Mouse (Mus musculus) forebrain, embryonic 15.5 days (tissue): Measurements from ENCODE around the gene Sez6l. TPM values are rescaled to one million over a fixed set of nuclear protein-coding genes. Genes with fewer than 3 reads are reported as not detected.
A peak's percentile ranks its signal among the peaks of the same experiment; 100 is the strongest.
"Not testable (repeated sequence)": the region's sequence is repeated elsewhere in the genome, so short reads cannot be mapped to it uniquely, and the experiment has no call there.

Experiments used
- ATAC-seq: fragments of 200-750 bp; cut with Nextera tagmentation; replicated peaks from 2 replicates; pipeline ENCODE4 v1.8.0; 2017; ENCODE audit warnings: mild to moderate bottlenecking, moderate TSS enrichment, moderate library complexity
- H3K27ac ChIP-seq: fragments of 300-500 bp; sonication (generic); replicated peaks from 2 replicates; pipeline ENCODE4 v1.5.1; 2015; ENCODE audit warnings: mild to moderate bottlenecking, inconsistent platforms
- H3K27me3 ChIP-seq: fragments of 300-500 bp; sonication (generic); 2 replicates; pipeline ENCODE4 v1.6.1; 2015; ENCODE audit warnings: inconsistent platforms
- H3K36me3 ChIP-seq: fragments of 300-500 bp; sonication (generic); 2 replicates; pipeline ENCODE4 v1.6.1; 2015; ENCODE audit warnings: mild to moderate bottlenecking, inconsistent platforms
- H3K4me1 ChIP-seq: fragments of 300-500 bp; sonication (generic); 2 replicates; pipeline ENCODE4 v1.6.1; 2015; ENCODE audit warnings: inconsistent platforms
- H3K4me2 ChIP-seq: fragments of 300-500 bp; sonication (generic); replicated peaks from 2 replicates; pipeline ENCODE4 v1.6.1; 2015; ENCODE audit warnings: mild to moderate bottlenecking, inconsistent platforms
- H3K4me3 ChIP-seq: fragments of 300-500 bp; sonication (generic); 2 replicates; pipeline ENCODE4 v1.5.1; 2015; ENCODE audit warnings: mild to moderate bottlenecking, inconsistent platforms
- H3K9ac ChIP-seq: fragments of 300-500 bp; sonication (generic); replicated peaks from 2 replicates; pipeline ENCODE4 v1.6.1; 2015; ENCODE audit warnings: mild to moderate bottlenecking, inconsistent platforms
- H3K9me3 ChIP-seq: fragments of 300-500 bp; sonication (generic); 2 replicates; pipeline ENCODE4 v1.6.1; 2016; ENCODE audit warnings: inconsistent platforms
- WGBS: fragments of 180-500 bp; shearing (Covaris S2); methylation state at CpG from one replicate; pipeline ENCODE4 v1.1.7; 2015; ENCODE audit warnings: mixed read lengths; 5-methylcytosine and 5-hydroxymethylcytosine counted together
- polyA plus RNA-seq: library from polyadenylated mRNA; unstranded; fragments of >200 nt; fragmentation: Nextera tagmentation; extraction: Ambion mirVana; gene quantifications from 2 replicates; pipeline ENCODE4 v1.2.1, GENCODE M21; 2015

Gene Sez6l
- polyA plus RNA-seq, 1 experiment from 2014 or later = 33.3 TPM

DNA sequence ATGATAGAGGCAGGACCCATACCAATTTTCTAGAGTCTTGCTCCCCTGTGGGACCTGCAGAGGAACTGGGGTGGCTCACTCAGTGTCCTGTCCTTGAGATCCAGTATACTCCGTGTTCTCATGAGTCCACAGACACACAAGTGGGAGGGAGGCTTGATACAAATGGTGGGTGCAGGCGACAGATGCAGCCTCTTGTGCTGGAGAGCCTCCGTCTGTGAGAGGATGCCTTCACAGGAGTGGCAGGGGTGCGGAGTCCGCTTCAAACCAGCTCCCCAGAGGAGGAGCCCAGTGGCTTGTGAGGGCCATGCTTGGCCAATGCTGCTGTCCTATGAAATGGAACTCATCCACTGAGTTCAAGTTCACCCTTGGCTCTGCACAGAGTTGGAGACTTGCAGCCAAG, 145.0 kb downstream of the Sez6l start:
- Histone ChIP-seq H3K9me3 (no peaks in the 10 kb centered on the region), H3K27ac (no peak overlapping the region), H3K9ac (no peak overlapping the region; the same call in 1 of the 2 replicates), H3K4me3 (no peak overlapping the region), H3K4me2 (no peak overlapping the region), H3K4me1 (peaks cover 13% of the 10 kb centered on the region), H3K27me3 (peaks cover 8% of the 10 kb centered on the region), H3K36me3 (0 out of 2 replicates have a peak, but pooled peaks cover 5% of the 10 kb centered on the region)
- ATAC-seq = no peak
- 64% methylated on average over 5 of the region's 5 CpGs for WGBS

DNA sequence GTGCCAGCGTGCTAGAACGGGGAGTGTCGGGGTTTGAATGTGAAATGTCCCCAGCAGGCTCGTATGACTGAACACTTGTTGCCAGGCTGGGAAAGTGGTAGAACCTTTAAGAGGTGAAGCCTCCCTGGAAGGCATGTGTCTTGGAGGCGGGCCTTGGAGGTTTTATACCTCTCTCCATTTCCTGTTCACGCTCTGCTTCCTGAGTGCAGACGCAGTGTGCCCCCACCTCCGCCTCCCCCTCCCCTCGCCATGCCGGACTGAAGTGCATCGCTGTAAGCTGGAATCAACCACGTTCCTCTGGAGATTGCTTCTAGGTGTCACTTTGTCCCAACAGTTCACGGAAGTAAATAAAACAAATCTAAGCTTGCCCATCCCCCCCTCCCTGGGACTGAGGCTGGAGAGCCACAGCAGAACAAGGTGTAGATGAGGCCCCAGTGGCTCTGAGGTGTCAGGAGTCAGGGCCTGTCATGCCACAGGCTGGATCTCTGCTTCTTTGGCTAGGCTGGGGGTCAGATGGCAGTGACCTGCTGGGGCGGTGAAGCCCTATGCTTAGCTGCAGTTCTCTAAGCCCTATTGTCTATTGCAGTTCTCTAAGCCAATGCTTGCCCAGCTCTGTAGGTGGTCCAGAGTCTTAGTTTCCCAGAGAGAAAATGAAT, 145.7 kb downstream of the Sez6l start:
- Histone ChIP-seq H3K36me3 (0 out of 2 replicates have a peak, but pooled peaks cover 5% of the 10 kb centered on the region), H3K4me2 (no peak overlapping the region), H3K9ac (no peak overlapping the region), H3K9me3 (no peaks in the 10 kb centered on the region), H3K27ac (no peak overlapping the region), H3K4me3 (no peak overlapping the region), H3K4me1 (peaks cover 13% of the 10 kb centered on the region), H3K27me3 (peaks cover 8% of the 10 kb centered on the region)
- WGBS = 24% methylated on average over 14 of the region's 14 CpGs
- no peak for ATAC-seq

DNA sequence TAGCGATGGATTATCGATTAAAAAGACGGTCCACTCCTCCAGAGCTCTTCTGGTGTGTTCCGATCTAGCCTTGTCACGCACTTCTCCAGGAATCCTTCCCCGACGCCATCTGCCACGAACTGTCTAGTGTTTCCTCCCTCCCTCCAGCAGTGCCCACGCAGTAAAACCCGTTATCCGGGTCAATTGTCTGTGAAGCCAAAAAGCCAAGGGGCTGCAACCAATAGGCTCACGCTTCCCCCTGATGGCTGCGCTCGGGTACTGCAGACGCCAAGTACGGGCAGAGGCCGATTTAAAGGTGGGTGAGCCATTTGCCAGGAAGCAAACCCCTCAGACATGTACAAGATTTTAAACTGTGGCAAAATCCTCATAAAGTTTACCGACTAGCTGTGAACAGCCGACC, 148.0 kb downstream of the Sez6l start:
- H3K4me3 ChIP-seq = 0 out of 2 replicates have a peak overlapping the region, but pooled peaks have one; percentile 2
- peaks cover 8% of the 10 kb centered on the region for H3K27me3 ChIP-seq
- ATAC-seq = peak; percentile 30; the same call in 1 of the 2 replicates
- H3K4me1 ChIP-seq = peaks cover 13% of the 10 kb centered on the region
- H3K9me3 ChIP-seq = no peaks in the 10 kb centered on the region
- H3K4me2 ChIP-seq = peak overlapping the region; percentile 26
- no peak overlapping the region for H3K27ac ChIP-seq
- WGBS = 13% methylated on average over 19 of the region's 19 CpGs
- H3K36me3 ChIP-seq = no peaks in the 10 kb centered on the region
- no peak overlapping the region for H3K9ac ChIP-seq

DNA sequence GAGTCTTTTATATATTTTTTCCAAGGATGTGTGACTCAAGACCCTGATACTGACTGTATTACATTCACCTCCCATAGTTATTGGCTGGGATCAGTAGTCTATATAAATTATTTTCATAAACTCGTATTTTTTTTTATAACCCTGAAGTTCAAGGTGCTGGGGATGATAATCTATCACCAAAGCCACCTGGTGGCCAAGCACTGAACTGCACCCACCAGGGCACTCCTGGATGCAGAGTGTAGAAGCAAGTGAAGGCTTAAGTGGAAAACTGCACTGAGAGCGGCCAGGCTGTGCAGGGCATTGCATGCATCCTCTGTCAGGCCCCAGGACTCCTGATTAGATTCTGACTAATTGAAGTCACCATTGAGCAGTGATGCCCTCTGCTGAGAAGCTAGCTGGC, 149.7 kb downstream of the Sez6l start:
- no peak overlapping the region for H3K4me2 ChIP-seq
- peaks cover 9% of the 10 kb centered on the region for H3K4me1 ChIP-seq
- H3K27me3 ChIP-seq = peaks cover 8% of the 10 kb centered on the region
- H3K4me3 ChIP-seq = no peak overlapping the region
- 32% methylated on average over 2 of the region's 2 CpGs for WGBS
- 0 out of 2 replicates have a peak, but pooled peaks have one; percentile 15 for ATAC-seq
- 0 out of 2 replicates have a peak, but pooled peaks cover 2% of the 10 kb centered on the region for H3K36me3 ChIP-seq
- H3K9ac ChIP-seq = no peak overlapping the region
- H3K9me3 ChIP-seq = no peaks in the 10 kb centered on the region
- no peak overlapping the region for H3K27ac ChIP-seq

DNA sequence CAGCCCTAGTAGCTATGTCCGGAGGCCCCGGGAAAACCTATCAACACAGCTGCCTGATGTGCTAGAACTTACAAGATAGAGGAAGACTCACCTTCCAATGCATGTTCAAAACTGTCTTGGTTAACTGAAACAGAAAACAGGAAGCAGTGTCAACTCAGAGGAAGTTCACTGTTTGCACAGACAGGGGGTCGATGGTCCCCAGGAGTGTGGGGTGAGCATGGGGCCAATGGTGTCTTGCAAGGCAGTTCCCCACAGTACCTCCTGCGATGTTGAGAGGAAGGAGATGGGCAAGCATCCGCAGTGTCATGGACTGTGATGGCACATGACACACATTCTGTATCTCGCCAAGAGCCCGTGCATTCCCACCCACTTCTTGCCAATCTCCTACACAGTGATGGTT, 150.3 kb downstream of the Sez6l start:
- Histone ChIP-seq H3K9ac (no peak overlapping the region), H3K27ac (no peak overlapping the region), H3K4me1 (peaks cover 9% of the 10 kb centered on the region), H3K4me2 (no peak overlapping the region), H3K9me3 (no peaks in the 10 kb centered on the region), H3K36me3 (peaks cover 5% of the 10 kb centered on the region; the same call in 1 of the 2 replicates), H3K4me3 (no peak overlapping the region), H3K27me3 (peaks cover 3% of the 10 kb centered on the region; the same call in 1 of the 2 replicates)
- WGBS = 91% methylated on average over 7 of the region's 7 CpGs
- no peak for ATAC-seq

DNA sequence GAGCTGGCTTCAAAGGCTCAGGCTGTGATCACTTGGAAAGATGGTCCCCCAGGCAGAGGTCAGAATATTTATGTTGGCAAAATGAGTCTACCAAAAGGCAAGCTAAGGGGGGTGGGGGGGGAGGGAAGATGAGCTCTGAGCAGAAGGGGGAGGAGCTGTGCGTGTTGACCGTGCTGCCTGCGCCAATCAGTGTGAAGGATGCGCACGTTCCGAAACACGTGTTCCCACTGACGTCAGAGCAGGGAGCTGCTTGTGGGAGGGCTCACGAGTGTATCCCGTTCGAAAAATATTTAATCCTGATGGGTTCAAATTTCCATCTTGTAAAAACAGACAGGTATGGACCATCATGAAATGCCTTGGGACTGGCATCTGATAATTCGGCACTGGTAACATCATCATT, 157.4 kb downstream of the Sez6l start:
- H3K27me3 ChIP-seq = no peaks in the 10 kb centered on the region
- H3K4me2 ChIP-seq = peak overlapping the region; percentile 3; the same call in 1 of the 2 replicates
- no peak for ATAC-seq
- no peak overlapping the region for H3K4me3 ChIP-seq
- peaks cover 16% of the 10 kb centered on the region; the same call in 1 of the 2 replicates for H3K36me3 ChIP-seq
- 27% methylated on average over 12 of the region's 12 CpGs for WGBS
- no peaks in the 10 kb centered on the region; the same call in 1 of the 2 replicates for H3K4me1 ChIP-seq
- no peak overlapping the region for H3K9ac ChIP-seq
- no peak overlapping the region for H3K27ac ChIP-seq
- H3K9me3 ChIP-seq = no peaks in the 10 kb centered on the region

DNA sequence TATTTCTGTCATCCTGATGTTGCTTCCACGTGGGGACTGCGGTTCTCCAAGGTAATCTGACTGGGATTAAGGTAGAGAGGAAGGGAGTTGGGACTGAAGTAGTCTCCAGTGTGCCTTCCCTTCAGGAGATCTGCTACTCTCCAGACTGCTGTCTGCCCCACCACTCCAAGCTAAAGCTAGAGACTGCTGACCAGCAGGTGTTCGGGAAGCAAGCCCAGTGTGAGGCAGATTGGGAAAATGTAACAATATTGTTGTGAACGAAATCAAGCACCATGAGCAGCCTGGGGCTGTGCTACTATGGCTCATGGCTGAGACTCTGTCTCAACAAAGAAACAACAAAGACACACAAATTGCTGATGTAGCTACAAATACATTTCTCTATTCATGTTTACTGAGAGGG, 159.0 kb downstream of the Sez6l start:
- no peaks in the 10 kb centered on the region for H3K9me3 ChIP-seq
- no peak overlapping the region for H3K4me3 ChIP-seq
- H3K36me3 ChIP-seq = peaks cover 14% of the 10 kb centered on the region; the same call in 1 of the 2 replicates
- no peak overlapping the region for H3K9ac ChIP-seq
- H3K27ac ChIP-seq = no peak overlapping the region
- ATAC-seq = no peak
- no peak overlapping the region for H3K4me2 ChIP-seq
- WGBS = 64% methylated on average over 4 of the region's 4 CpGs
- H3K4me1 ChIP-seq = no peaks in the 10 kb centered on the region; the same call in 1 of the 2 replicates
- no peaks in the 10 kb centered on the region for H3K27me3 ChIP-seq

DNA sequence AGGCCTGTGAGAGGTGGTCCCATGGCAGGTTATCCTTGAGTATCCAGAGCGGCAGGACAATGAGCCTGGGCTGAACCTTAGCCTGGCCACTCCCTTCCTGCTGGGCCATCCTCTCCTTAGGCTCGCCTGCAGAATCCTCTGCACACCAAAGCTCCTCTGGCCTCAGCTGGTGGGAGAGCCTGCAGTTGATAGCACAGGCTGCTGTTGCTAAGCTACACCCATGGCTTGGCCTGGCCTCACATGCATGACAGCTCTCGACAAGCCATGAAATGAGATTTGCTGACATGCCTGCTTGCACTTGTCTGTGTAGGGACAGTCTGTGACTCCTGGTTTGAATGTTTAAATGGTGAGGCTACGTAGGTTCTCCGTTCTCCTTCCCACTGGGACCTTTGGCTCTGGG, 160.3 kb downstream of the Sez6l start:
- H3K4me3 ChIP-seq = no peak overlapping the region
- ATAC-seq = no peak

DNA sequence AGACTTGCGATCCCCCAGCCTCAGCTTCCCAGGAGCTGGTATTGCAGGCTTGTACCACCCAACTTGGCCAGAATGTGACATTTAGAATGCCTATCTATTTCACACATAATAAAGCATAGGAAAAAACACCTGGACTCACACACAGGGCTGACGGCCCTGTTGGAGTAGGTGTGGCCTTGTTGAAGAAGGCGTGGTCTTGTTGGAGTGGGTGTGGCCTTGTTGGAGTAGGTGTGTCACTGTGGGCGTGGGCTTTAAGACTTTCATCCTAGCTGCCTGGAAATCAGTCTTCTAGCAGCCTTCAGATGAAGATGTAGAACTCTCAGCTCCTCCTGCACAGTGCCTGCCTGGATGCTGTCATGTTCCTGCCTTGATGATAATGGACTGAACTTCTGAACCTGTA, 164.2 kb downstream of the Sez6l start:
- not testable (repeated sequence) for ATAC-seq, H3K9me3 ChIP-seq, H3K9ac ChIP-seq, H3K27ac ChIP-seq, H3K27me3 ChIP-seq, H3K4me2 ChIP-seq, H3K36me3 ChIP-seq, H3K4me3 ChIP-seq
- peaks cover 29% of the 10 kb centered on the region for H3K4me1 ChIP-seq
- 80% methylated on average over 4 of the region's 4 CpGs for WGBS

More for the DNA sequence above, 160.3 kb downstream of the Sez6l start:
- H3K9me3 ChIP-seq = no peaks in the 10 kb centered on the region
- H3K9ac ChIP-seq = no peak overlapping the region
- H3K27ac ChIP-seq = no peak overlapping the region
- peaks cover 11% of the 10 kb centered on the region; the same call in 1 of the 2 replicates for H3K36me3 ChIP-seq
- no peaks in the 10 kb centered on the region for H3K27me3 ChIP-seq
- peaks cover 8% of the 10 kb centered on the region for H3K4me1 ChIP-seq
- H3K4me2 ChIP-seq = no peak overlapping the region
- WGBS = 48% methylated on average over 5 of the region's 5 CpGs

DNA sequence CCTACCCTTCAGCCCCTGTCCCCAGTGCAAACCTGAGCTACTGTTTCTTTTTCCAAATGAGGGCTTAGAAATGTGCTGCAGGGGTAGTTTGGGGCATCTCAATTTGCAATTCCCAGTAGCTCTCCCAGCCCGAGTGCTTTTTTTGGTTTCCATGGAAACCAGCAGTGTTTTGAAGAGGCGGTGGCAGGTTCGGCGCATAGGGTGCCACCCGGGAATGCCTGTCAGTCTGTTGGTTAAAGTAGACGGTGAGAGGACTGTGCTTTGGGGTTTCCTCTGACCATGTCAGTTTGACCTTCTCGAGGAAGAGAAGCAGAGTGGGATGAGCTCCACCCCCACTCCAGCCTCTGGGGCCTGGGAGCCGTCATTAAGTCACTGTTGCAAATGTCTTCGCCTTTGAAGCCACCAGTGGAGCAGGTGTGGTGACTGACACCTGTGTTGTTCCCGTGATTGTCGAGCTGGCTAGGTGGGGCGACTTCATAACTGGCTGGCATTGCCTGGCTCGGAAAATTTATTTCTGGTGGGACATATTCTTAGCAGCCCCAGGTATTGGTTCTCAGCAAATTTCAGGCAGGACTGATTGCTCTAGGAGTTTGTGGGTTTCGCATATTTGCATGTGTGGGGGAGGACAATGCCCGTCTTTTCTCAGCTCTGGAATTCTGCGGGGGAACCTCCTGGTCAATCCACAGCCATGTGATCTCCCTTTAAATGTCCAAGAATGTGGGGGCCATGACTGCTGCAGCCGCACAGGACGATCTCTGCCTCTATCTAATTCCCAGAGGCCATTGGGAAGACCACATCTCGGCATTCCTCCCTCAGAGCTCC, 165.3 kb downstream of the Sez6l start:
- Histone ChIP-seq H3K9me3 (no peaks in the 10 kb centered on the region), H3K9ac (peak overlapping the region; percentile 34), H3K4me1 (peaks cover 29% of the 10 kb centered on the region), H3K27ac (peak overlapping the region; percentile 81), H3K27me3 (no peaks in the 10 kb centered on the region), H3K36me3 (no peaks in the 10 kb centered on the region), H3K4me3 (no peak overlapping the region), H3K4me2 (peak overlapping the region; percentile 31)
- peak; percentile 81 for ATAC-seq
- 12% methylated on average over 19 of the region's 19 CpGs for WGBS

DNA sequence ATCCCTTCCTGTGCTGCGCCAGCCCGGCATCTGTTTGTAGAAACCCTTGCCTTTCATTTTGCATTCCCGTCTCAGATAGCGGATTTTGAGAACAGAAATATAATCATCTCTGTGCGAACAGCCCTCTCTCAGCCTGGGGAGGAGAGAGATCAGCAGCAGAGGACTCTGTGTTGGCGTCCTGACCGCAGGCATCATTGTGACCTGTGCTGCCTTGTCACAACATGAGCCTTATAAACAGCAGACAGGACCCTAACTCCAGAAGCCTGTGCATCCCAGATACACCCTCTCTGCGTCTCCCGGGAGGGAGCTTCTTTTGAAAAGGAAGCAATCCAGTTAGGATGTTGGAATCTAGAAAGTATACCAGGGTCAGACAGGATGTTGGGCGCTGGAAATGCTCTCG, 165.9 kb downstream of the Sez6l start:
- Histone ChIP-seq H3K4me2 (peak overlapping the region; percentile 31), H3K9ac (peak overlapping the region; percentile 34), H3K4me3 (no peak overlapping the region), H3K36me3 (no peaks in the 10 kb centered on the region), H3K27me3 (no peaks in the 10 kb centered on the region), H3K9me3 (no peaks in the 10 kb centered on the region), H3K4me1 (peaks cover 29% of the 10 kb centered on the region), H3K27ac (peak overlapping the region; percentile 81)
- WGBS = 18% methylated on average over 11 of the region's 11 CpGs
- ATAC-seq = 0 out of 2 replicates have a peak, but pooled peaks have one; percentile 5

DNA sequence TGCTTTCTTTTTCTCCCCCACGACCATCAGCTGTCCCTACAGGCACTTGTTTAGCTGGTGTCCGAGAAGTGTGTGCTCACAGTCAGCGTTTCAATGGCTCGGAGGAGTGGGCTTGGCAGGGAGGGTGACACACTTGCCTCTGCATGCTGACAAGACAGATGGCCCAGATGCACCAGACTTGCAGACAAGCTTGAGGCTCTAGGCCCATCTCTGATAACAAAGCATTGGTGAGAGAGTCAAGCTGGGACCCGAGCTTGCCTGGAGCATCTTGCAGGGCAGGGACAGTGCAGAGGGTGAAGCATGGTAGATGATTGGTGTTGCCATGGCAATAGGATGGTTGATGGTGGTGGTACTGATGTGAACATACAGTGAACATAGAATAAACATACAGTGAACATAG, 167.7 kb downstream of the Sez6l start:
- Histone ChIP-seq H3K9ac (no peak overlapping the region), H3K4me1 (peaks cover 29% of the 10 kb centered on the region), H3K27ac (peak overlapping the region; percentile 28; the same call in 1 of the 2 replicates), H3K4me3 (no peak overlapping the region), H3K9me3 (no peaks in the 10 kb centered on the region), H3K36me3 (no peaks in the 10 kb centered on the region), H3K27me3 (no peaks in the 10 kb centered on the region), H3K4me2 (no peak overlapping the region)
- WGBS = 44% methylated on average over 5 of the region's 5 CpGs
- ATAC-seq = no peak
